Mouse (Mus musculus) kidney, adult 11 months (tissue): ENCODE measurements around the gene Anks1.
"Not testable (repeated sequence)": the region's sequence is repeated elsewhere in the genome, so short reads cannot be mapped to it uniquely, and the experiment has no call there.

ENCODE experiments used
- DNase-seq: peaks from one replicate; pipeline ENCODE4 v3.0.0; 2022

Anks1 gene

DNA sequence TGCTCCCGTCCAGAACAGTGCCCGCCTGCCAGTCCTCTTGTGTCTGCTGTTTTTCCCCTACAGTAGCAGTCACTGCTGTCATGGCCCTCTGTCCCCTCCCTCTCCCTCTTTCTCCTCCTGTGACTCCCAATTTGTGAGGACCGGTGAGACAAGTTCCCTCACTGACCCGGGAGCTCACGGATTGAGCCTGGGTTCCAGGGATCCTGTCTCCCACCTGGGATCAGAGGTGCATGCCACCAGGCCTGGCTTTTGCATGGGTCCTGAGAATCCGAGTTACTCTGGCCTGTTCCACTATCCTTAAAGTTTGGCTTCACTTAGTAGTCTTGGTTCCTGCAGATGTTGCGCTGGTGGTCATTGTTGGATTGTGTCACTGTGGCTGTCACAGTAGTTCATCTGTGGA lies 58.4 kb downstream of the Anks1 start:
- no peak for DNase-seq

DNA sequence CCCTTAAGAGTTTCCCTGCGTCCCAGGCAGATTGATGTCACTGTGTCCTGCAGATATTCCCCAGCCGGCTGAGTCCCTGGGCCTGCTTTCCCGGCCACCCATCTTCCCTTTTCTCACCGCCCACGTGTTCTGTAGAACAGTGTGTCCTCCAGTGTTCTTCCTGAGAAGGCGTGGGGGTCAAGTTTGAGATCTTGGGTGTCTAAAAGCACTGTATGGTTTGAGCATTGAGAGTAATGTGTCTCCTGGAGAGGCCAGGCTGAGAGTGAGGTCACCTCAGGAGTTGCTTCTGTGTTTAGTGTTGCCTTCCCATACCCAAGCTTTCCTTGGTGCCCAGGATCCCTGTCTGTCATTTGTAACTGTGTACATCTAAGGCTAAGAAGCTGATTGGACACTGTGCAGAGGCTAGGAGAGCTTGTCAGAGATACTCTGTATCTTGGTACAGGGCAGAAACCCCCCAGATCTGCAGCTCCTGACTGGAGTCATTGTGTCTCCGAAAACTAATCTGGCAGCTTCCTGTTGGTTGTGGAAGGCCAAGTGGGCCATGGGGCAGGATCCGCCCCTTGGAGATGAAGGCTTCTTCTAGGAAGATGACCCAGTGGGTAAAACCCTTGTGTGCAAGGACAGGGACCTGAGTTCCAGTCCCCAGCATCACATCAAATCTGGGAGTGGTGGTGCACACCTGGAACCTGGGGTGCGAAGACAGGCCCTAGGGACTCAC lies 59.1 kb downstream of the Anks1 start:
- DNase-seq: no peak

DNA sequence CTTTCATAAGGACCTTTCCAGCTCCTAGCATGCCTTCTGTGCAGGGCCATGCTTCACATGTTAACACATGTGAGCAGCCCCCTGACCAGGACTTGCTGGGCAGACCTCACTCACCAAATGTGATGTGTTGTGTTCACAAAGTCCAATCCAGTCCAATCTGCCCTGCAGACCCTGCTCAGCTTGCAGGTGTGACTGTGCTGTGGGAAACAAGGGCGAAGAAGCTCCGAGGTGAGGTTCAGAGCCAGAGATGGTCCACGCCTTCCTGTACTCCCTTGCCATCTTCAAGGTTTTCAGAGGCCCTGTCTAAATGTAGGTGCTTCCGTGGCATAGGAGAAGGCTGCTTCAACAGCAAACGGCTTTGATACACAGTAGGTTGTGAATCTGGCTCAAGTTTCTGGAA lies 59.8 kb downstream of the Anks1 start:
- no peak for DNase-seq

DNA sequence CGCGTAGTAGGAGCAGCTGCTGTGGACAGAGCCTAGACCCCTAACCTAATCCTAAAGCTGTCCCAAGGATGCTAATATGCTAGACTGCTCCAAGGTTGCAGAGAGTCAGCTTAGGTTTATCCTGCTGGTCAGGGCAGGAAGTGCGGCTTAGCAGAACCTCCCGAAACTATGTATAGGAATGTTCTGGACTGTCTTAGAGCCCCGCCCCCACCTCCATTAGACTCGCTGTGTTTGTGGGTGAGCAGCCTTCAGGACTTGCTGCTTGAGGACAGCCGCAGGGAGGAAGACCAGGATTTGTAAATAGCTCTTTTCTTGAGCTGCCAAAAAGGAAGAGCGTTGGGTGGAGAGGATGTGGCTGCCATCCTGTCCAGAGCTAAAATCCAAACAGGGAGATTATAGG lies 60.3 kb downstream of the Anks1 start:
- no peak for DNase-seq

DNA sequence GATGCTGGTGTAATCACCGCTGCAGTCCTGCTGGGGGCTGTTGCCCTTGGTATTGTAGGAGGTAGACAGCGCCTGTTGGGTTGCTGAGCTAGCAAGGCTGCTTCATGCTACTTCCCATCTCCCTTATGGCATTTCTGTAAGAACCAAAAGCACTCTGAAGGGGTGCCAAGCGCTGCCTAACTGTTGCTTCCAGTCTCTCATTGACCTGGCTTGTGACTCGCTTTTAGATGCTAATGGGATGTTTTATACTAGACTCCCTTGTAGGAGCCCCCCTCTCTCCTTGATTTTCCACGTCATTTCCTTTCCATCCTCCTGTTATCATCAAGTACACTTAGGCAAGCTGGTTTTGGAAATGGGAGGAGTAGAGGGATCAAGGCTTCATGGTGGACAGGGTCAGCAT lies 60.8 kb downstream of the Anks1 start:
- no peak for DNase-seq

DNA sequence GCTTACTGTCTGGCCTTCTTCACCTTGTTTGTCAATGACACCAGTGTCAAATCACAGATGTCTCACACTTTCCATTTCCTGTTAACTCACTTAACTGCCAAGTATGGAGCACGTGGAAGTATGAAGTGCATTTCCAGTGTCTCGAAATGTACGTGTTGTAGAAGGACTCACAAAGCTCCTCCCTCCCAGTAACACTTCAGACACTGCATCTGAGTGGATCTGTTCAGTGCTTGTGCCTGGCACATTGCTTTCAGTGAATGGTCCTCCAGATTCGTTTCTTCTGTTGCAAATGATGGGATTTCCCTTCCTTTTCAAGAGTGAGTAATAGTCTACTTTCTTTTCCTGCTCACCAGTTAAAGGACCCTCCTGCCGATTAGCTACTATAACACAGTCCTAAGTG lies 61.2 kb downstream of the Anks1 start:
- no peak for DNase-seq

DNA sequence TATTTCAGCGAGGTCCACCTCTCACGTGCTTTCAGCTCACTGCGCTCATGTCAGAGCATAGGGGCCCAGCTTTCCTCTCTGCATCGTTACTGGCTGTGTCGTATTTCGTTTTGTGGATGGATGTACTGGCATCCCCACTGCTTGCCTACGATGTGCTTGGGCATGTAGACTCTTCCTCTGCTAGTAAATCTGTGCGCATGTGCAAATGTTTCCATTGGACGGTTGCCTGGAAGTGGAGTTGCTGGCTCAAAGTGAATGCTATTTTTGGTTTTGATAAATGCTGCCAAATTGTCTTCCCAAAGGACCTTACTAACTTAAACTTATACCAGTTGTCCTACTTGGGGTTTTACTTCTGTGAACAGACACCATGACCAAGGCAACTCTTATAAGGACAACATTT lies 62.4 kb downstream of the Anks1 start:
- DNase-seq: peak; percentile 70

DNA sequence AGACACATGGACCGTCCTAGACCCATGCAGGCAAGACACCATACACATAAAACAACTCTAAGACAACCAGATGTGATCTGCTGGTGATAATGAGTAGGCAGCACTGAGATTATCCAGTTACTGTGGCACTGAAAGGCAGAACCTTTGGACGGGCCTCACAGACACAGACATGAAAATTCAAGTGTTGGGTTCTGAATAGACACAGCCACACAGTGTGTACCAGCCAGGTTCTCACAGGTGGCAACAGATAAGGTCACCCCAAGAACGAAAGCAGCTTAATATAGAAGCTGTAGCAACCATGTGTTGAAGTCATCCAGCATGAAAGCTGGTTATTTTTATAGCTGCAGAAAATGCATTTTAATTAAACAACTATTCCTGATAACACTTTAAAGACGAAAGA lies 64.2 kb downstream of the Anks1 start:
- no peak for DNase-seq

DNA sequence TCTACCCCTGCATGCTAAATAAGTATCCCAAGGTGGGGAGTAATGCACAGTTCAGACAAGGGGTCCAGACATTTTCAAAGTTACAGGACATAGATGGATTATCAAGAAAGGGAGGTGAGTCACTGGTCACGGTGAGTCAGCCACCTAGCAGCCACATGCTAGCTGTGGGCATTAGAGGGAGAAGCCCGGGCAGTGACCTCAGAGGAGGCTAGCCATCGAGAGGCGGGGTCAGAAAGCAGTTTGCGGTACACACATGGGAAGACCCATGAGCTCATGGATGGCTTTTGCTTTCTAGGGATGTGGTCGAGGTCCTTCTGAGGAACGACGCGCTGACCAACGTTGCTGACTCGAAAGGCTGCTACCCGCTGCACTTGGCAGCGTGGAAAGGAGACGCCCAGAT lies 67.2 kb downstream of the Anks1 start:
- no peak for DNase-seq

DNA sequence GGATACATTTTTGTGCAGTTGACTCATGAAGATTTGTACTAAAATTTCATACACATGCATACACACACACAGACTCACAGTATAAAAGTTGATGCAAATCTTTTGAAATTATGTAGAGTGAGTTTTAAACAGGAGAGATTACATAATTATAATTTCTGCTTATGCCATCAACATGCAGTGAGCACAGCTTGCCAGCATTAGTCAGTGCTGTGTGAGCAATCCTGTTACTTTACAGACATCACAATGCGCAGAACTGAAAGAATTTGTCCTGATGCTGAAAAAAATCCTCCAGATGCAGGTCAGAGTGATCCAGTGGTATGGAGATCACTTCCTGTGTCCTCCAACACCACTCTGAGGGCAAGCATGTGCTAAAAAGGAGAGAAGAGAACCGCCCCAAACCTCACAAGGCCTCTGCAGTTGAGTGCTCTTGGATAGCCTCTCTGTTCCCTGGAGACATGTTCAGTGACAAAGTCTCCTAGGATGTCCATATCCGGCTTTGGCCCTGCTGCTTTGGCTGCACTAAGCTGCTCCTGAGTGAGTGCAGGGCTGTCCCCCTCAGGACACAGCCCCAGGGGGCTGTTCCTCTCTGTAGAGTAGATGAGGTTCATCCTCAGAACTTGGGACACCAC lies 68.0 kb downstream of the Anks1 start:
- DNase-seq: no peak

DNA sequence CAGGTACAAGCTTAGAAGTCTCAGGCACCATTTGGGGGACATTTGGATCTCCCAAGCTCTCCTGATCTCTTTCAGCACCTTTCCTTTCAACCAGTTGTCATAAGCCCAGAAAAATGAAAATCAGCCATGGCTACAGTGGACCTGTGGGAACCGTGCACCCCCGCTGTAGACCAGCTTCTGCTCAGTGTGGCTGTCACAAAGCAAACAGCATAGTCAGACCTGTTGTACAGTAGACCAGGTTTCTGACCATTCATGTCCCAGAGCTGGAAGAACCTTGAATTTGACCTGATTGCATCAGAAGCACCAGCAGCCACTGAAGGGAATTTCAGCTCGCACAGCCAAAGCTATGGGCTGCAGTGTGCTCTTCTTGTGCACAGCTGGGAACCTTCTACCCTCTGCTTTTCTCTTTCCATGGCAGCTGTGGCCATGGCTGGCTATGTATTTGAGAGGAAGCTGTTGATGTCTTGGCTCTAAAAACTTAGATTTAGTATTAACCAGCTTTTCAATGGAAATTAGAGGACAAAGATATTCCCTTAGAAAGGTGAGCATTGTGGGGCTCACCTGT lies 71.4 kb downstream of the Anks1 start:
- no peak for DNase-seq

DNA sequence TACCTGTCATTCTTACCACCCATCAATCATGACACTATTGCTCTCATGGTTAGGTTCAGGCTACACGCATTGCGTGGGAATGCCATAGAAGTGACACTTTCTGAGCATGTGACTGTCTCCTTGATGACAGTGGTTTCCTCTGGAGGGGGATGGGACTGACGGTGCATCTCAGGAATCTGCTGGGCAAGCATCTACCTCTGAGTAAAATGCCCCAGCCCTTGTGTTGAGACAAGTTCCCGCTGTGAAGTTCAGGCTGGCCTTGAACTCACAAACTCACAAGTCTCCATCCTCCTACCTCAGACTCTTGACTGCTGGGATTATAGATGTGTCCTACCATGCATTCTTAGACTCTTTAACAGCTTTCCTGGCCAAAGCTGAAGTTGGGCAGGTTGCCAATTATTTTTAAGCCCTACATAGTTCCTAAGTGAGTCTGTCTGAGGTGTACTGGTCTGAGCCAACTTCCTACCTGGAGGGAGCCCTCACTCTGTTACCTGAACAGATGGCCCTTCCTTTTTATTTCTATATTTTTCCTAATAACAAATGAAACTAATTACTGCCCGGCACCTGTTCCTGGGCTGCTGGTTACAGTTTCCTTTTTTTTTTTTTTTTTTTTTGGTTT lies 72.5 kb downstream of the Anks1 start:
- no peak for DNase-seq

DNA sequence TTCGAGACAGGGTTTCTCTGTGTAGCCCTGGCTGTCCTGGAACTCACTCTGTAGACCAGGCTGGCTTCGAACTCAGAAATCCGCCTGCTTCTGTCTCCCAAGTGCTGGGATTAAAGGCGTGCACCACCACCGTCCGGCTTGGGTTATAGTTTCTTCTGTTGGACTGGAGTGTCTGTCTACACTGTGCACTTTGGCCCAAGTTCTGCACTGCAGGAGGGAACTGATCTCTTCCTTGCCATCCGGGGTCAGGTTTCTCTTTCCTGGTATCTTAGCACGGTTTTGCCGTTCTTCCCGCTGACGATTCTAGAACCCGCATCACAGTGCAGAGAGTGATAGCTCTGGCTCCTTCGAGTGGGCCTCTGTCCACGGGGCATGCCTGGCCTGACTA lies 73.0 kb downstream of the Anks1 start:
- DNase-seq: not testable (repeated sequence)

DNA sequence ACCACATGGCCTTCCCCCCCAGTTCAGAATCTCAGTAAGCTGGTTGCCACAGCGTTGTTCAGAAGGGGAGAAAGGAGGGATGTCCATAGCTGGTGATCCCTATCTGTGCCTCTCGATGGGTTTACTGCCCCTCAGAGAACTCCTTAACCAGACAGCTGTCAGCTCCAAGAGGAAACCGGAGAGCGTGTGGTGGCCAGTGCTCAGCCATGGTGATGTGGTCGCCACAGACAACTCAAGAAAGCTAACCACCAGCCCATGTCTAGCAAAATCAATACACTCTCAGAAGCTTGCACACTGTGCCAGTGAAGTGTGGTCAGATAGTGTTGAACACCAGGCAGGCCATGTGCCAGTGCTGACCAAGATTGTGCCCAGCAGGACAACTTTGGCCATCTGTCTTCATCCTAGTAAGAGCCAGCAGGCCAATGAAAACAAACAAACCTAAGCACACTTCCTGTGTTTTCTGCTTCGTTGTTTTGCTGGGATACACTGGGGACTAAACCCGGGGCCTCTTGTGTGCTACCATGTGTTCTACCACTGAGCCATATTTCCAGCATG lies 73.7 kb downstream of the Anks1 start:
- DNase-seq: no peak

DNA sequence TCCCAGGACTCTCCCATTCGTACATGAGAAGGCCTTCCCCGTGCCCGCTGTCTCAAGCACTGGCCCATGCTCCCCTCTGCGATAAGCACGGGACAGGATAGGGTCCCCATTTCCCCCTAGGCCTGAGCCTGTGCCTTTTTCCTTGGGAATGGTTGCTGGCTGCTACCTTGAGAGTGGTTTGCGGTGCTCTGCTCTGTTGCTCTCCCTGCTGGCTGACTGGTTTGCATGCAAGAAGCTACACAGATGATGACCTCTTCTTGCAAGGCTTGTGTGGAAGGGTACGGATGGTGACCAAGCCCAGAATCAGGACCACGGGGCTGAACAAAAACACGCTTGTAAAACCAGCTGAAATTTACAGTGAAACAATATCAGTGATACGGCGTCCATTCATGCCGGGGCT lies 75.3 kb downstream of the Anks1 start:
- no peak for DNase-seq

DNA sequence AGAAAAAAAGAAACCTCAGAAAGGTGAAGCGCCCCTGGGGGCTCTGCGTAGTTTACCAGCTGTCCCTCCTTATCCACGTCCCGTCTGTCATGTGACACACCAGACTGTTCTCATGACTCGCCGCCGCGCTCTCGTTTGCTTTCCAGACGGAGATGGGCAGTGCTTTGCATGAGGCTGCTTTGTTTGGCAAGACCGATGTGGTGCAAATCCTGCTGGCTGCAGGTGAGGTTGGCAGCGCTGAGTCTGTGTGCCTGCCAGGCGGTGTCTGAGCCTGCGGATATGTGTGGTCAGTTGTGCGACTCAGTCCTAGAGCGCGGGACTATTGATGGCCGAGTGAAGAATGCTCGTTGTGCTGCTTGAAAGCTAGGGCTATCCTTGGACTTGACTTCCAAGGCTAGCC lies 77.0 kb downstream of the Anks1 start:
- no peak for DNase-seq

DNA sequence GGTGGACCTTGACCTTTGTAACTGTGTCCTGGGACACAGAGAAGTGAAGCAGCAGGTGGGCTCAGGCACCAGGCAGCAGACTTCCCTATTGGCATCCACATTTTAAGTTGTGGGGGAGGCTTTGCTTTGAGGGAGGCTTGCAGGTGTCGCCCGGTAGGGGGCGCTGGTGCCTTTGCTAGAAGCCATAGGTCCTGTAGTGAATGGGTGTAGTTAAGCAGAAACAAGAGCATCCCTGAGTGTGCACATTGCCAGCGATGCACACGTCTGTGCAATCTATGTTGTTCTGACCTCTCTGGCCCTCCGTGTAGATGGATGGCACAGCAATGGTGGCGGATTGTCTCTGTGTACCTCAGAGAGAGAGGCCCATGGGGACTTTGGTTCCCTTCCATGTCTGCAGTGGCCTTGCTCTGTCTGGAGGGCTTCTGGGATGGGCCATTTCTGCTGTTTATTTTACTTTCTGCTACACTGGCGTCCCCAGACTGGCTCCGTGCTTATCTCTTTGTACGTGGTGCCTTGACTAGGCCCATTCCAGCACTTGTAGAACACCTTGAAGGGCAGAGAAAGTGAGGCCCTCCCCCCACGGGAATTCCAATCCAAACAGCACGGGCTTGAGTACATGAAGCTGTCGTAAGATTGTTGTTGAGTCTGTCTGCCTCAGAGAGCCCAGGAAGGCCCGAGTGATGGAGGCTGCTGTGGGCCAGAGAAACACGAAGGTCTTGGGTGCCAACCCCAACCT lies 80.9 kb downstream of the Anks1 start:
- peak; percentile 77 for DNase-seq

DNA sequence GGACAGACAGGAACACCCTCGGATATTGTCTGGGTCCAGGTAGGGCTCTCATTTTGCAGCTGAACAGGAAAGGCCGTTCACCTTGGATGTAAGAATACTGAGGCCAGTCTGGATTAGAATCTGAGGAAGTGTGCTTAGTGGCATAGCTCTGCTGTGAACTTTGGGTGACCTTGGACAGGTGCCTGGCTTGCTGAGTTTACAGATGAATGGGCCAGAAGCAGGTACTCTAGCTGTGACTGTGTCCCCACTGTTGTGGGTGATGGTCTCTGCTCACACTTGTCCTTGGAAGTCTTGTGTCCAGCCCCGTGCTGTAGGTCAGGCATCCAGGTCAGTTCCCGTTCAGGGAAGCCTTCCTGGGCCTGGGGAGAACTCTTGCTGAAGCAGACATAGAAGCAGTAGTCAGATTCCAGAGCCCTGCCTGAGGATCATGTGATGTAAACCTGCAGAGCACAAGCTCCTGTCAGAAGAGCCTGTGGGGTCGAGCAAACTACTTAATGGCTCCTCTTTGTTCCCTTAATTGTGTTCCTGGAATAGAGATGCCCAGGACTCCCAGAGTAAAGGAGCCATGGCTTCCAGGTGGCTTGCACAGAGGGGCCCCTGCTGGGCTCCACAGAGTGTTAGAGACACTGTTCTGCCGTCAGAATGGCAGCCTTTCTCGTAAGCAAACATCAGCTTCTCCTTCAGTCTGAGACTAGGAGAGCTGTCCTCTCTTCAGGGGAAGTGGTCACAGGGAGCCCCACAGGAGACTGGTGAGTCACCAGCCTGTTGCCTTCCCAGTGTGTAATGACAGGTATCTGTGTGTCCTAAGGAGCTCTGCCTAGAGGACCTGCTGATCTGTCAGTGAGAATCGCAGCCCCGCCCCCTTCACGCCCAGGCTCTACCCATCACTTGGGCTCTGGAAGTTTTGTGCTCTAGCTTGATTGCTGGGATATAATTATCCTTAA lies 85.2 kb downstream of the Anks1 start:
- DNase-seq: peak; percentile 62

DNA sequence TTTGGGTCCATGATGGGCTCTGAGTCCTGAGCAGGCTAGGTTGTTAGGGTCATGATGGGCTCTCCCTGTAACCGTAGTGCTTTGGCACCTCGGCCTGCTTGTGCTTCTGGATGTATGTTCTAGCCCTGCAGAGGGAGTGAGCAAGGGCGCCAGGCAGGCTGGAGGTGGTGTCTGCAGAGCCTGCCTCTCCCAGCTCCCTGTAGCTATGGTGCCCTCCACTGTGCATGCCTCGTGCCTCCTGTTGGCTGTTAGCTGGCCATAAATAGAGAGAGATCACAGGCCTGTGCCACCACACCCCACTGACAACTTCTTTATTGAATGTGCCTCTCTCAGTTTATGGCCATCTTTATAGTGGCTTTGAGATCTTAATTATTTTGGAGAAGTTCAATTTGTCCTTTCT lies 87.2 kb downstream of the Anks1 start:
- no peak for DNase-seq

DNA sequence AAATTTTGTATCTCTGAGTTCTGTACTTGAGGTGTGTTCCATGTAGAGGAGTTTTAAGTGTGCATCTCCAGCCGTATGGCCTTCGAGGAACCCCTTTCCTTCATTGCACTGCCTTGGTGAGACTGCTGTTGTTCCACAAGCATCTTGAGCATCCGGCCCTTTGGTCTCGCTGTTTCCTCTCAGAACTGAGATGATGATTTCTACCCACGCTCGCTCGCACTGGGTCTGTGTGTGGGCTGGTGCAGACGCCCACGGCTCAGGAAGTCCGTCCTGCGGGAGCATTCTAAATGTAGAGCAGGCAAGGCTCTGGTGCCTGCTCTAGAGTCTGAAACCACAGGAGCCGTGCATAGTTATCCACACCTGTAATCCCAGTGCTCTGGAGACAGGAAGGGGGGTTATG lies 88.1 kb downstream of the Anks1 start:
- DNase-seq: no peak

DNA sequence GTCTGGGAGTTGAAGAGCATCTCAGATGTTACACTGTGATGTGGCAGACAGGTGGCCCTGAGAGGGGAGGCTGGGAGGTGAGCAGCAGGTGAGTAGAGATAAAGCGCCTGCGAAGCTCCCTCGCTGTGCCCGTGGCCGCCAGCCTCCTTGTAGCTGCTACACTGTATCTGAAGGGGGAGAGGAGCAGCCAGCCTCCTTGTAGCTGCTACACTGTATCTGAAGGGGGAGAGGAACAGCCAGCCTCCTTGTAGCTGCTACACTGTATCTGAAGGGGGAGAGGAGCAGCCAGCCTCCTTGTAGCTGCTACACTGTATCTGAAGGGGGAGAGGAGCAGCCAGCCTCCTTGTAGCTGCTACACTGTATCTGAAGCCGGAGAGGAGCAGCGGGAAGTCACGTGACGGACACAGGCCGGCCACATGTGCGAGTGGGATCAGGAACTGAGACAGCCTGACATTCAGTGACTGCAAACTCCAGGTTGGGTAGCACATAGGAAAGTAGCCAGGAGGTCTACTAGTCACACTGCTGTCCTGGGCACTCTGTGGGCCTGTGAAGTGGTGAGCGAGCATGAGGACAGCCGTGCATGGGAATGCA lies 90.7 kb downstream of the Anks1 start:
- not testable (repeated sequence) for DNase-seq

DNA sequence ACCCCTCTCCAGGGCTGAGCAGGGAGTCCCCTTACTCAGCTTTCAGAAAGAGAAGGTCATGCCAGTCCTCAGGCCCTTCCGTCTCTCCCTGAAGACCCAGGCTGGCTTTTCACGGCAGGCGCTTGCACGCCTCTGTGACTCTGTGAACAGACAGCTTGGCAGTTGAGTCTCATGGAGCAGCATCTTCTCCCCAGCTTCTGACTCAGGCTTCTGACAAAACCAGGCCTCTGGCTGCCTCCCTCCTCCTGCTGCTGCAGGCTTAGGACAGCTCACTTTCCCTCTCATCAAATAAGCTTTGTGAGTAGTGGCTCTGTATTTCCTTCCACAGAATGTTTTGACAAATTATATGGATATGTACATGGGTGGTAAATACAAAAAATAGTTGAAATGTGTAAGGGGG lies 91.3 kb downstream of the Anks1 start:
- no peak for DNase-seq
